Mouse (Mus musculus) kidney, adult 9 months (tissue): Measurements from ENCODE around the gene Unc80.

ENCODE experiments used
- DNase-seq: peaks from one replicate; pipeline ENCODE4 v3.0.0; 2022

Gene Unc80

DNA sequence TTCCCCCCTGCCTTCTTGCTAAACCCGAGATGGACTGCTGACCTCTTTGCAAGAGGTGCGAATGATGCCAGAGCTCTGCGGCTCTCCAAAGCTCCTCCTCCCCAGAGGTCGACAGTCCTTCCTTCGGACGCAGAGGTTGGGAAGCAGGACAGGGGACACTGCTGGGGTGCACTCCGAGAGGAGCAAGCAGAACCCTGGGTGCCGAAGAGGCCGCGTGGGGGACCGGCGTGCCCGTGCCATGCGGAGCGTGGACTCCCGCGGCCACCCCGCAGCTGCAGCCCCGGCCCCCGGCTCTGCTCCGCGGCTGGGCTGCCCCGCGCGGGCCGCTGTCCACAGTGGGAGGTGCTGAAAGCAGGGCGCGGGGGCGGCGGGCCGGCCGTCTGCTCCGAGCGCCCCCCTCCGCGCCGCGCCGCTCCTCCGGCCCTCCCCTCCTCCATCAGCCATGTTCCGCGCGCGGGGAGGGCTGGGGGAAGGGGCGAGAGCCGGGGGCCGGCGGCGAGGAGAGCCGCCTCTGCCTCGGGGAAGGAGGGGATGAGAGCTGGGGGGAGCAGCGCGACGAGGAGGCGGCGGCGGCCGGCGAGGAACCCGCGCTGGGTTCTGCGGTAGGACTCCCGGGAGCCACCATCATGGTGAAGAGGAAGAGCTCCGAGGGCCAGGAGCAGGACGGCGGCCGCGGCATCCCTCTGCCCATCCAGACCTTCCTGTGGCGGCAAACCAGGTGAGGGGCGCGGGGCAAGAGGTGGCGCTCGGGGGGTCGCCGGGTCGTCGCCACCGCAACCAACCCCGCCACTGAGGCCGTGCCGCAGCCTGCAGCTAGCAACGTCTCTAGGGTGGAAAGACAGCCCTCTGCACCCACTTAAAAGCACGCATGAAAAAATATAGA, at the start of gene Unc80:
Gene Unc80 (plus strand): TSS at position 547 of the 883 bp plus-strand sequence.
- peak; percentile 1 for DNase-seq

DNA sequence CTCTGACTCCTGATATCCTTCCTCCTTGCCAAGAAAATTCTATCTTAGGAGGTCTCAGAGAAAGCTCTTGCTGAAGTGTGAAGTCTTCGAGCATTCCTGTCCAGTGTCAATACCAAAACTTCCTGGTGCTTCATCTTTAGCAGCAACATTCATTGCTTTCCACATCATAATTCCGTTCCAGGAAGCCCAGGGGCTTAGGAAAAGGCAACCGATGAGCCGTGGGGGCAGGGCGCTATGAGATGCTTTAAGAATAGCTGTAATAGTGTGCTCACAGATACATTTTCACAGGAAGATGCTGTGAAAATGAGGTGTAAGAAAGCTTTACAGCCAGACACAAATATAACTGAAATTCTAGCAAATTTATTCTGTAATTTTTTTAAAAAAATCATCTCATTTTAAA, 42.1 kb upstream of the Unc80 start:
- DNase-seq: no peak

DNA sequence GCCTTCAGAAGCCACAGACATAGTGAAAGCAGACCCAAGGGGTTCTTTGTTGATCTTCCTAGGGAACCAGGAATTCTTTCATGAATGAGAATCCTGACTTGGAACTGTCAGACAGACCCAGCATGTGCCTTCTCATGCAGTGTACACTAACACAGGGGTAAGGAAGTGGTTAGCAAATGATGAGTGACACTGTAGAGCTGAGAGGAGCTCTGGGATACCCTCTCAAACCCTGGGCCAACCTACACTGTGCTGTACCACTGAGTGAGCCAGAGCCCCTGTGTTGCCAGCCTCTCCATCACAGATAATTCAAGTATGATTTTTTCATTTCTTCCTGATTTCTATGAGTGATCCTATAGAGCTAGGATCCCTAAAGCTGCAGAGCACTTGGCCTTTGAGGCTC, 37.2 kb upstream of the Unc80 start:
- DNase-seq: no peak

DNA sequence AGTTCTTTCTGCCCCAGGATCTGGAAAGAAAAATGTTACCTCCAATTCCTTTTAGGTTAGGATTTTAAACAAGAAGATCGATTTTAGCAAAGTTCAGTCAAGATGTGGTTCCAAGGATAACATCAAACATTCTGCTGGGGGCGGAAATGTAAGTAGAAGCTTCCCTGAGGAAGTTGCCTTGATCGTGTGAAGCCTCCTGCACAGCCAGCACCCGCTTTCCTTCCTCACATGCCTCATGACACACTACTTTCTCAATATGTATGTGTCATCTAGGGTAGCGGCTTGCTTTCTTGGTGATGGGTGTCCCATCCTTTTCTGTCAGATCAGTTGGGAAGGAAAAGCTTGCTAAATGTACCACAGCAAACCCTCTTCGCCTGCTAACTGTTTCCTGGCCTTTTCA, 36.7 kb upstream of the Unc80 start:
- DNase-seq: no peak

DNA sequence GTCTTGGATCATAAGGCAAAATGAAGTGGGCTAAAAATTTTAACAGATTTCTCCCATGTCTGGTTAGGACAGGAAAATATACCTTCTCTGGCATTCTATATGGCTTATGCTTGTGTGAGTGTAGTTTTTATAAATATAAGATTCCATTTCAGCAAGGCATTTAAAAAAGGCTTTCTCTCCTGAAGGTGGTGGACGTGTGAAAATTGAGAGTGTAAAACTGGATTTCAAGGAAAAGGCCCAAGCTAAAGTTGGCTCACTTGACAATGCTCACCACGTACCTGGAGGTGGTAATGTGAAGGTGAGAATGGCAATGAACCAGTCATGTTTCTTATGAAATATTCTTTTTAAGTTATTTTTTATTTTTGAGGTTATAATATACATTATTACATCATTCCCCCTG, 30.1 kb upstream of the Unc80 start:
- DNase-seq: no peak

DNA sequence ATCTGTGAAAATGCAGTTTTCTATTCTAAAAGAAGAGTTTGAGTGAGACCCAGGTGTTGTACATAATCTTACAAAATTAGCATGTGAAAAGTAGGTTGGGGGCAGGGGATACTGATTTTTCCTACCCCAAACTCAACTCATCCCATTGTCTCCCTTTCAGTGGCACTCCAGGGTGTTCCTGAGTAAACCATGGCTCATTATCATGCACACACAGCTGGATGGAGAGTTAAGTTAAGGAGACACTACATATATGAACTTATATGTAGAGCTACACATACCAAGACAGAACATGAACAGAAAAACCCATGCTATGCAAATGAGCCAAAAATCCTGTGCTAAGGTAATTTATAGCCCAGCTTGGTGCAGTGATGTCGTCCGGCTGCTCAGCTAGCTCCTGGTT, 25.2 kb upstream of the Unc80 start:
- no peak for DNase-seq

DNA sequence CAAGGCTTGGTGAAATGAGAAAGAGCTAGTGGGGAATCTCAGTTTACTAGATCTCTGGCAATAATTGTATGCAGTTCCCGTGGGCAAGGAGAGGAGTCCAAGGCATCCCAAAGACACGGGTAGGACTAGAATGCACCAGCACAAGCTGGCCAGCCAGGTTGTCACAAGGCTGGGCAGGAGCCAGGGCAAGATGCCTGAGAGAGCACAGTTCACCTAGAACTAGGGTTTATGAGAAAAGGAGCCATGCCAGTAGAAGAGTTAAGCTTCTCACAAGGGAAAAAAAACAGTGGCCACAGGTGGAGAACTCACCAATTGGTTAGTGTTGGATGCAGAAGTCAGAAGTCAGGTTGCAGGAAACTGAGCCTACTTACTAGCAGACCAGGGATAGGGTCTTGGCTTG, 18.7 kb upstream of the Unc80 start:
- no peak for DNase-seq

DNA sequence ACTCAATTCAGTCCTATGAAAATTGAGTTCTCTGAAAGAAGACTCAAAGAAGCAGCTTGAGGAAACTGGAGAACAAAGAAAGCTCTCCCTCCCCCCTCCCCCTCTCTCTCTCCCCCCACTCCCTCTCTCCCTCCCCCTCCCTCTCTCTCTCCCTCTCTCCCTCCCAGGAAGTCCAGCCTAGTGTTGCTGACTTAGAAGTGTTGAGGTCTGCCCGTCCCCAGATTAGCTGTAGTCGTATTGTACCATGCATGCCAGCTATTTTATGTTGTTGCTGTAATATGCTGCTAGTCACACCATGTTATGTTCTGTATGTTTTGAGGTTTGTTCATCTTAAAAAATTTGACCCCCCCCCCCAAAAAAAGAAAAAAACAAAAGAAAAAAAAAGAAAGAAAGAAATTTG, 11.6 kb upstream of the Unc80 start:
- no peak for DNase-seq

DNA sequence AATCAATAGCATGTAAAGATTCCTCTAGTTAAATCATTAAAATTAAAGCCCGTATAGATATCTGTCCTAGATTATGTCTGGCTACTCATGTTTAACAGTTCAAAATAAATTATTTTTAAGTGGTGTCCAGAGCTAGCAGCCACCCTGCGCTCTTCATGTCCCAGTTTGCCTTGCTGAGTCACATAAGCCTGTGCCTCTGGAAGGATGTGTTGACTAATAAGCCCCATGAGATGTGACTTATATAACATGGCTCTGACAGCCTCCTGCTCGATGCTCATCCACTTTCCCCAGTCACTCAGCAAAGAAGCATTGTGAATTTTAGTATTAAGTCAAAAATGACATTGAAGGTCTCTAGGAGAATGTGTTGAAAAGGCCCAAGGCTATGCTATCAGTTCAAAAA, 10.4 kb upstream of the Unc80 start:
- DNase-seq: no peak

DNA sequence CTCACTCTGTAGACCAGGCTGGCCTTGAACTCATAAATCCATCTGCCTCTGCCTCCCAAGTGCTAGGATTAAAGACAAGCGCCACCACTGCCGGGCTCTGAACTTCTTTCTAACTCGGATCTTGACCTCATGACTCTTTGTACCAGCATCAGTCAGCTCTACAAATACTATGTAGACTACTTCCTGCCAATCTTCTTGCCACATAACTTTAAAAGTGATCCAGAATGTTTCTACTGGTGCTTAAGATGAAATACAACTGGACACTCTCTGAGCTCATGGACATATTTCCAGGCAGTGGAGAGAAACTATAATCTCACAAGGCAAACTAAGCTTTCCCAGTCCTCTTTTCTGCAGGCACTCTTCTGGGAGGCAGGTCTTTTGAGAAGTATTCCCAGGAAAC, 8.8 kb upstream of the Unc80 start:
- DNase-seq: no peak

DNA sequence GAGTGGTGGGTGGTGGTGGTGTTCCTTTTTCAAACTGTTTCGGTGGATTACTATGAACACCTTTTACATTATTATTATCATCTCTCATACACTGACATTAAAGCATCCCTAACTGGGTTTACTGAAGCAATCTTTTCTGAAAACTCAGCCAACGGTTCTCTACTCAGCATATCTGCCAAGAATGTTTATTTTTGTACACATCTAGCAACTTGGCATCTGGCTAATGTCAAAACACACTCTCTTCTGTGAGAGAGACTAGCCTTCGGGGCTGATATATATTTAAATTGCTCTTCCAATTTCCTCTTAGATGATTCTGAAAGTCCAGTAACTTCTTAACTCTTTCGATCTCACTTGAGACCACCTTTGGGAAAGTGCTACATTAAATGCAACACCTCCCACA, 7.3 kb upstream of the Unc80 start:
- DNase-seq: no peak

DNA sequence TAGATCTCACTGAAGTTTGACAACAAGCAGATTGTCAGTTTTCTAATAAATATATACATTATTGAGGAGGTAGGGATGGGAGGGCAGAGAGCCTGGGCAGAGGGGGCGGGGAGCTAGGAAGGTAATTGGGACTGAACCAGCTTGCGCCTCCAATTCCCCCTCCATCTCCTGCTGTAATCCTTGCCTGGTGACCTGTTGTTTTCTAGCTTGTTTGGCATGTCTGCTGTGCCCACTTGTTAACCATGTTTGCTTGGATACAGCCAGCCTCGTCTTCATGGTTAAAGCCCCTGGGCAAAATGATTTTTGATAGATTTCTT, 495 bp downstream of the Unc80 start:
- no peak for DNase-seq

DNA sequence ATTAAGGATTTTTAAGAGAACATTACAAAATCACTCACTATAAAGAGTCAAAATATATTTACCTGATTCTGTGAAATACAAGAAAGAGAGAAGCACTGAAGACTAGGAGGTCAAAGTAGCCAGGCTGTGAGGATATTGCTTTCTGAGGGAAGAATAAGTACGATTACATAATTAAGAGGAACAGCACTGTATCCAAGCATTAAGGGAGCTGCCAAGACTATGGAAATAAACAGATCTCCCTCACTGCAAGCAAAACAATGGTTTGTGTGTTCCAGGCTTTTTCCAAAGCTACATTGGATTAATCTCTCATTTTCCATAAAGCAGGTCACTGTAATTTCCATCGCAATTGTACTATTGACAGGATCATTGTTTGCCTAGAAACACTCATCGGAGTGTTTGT, 14.6 kb downstream of the Unc80 start:
- DNase-seq: no peak

DNA sequence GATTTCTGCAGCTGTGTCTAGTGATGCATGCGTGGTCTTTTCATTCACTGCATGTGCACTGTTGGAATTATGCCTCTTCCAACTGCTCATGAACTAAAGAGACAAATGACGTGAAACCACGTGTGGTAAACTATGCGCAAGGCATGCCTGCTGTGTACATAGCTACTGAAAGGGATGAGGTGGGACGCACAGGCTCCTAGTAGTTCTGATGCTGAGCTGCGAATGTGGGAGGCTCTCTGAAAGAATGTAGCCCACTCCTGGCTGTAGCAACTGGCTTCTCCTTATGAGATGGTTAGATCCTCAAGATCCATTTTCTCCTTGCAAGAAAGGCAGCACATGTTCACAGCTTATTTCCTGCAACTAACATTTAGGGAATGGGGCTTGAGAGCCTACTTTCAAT, 24.9 kb downstream of the Unc80 start:
- no peak for DNase-seq

DNA sequence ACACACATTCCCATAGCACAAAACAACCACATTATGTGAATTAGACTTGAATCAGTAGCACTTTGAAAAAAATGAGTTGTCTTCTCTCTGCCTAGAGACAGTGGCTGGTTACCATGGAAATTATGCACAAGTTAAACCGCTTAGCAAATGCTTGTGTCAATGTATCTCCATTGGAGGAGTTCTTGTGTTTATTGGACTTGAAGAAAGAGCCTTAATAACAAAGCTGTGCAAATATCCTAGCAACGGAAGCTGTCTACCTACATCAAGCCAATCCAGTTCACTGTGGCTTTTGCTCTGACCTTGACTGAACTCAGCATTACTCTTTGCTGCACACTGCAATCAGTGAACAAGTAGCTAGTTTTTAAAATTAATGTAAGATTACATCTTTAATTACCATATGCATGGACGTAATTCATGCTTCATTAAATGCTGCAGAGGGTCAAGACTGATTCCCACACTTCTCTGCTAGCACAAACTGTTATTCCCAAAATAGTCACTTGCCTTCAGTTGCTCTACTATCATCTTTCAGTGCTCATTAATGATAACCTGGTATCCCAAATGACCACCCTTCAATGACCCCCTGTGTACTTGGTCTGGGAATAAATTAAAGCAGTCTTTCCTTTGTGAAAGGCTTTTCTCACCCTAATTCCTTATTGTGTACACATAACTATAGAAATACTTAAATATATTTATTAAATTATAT, 27.3 kb downstream of the Unc80 start:
- peak; percentile 1 for DNase-seq

DNA sequence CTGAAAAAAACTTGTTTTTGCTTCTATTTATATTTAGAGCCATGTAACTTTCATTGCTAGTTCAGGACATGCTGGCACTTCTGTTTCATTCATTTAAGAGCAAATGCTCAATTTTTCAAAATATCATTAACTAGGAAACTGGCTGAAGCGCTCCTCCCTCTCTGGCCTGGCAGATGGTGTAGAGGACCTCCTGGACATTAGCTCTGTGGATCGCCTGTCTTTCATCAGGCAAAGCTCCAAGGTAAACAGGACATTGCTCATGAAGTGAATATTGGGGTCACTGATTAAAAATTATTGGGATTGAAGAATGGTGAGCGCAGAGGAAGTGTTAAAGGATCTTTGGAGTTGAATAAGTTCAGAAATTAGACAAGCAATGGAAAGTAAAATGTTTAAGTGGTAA, 82.6 kb downstream of the Unc80 start:
- DNase-seq: no peak

DNA sequence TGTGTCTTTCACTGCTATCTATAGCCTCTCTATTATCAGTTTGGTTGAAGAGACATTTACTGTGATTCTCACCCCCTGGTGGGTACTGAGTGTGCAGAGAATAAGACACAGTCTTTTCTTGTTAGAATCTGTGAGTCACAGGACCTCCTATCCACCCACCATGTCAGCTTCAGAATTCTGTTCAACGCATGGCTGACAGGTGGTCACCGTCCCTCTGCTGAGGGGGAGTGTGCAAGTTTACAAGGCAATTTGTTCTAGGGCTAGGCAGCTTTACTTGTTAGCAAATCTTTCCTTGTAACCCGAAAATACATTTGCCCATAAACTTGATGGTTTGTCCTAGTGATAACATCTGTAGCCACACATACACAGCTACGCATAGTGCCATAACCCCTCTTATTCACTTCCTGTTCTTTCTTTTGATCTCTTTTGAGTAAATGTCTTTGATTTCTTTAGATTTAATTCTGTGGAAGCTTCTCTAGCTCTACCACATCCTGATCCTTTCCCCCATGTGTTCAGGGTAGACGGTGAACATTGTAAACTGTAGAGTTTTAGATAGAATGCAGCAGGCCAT, 84.3 kb downstream of the Unc80 start:
- DNase-seq: no peak

DNA sequence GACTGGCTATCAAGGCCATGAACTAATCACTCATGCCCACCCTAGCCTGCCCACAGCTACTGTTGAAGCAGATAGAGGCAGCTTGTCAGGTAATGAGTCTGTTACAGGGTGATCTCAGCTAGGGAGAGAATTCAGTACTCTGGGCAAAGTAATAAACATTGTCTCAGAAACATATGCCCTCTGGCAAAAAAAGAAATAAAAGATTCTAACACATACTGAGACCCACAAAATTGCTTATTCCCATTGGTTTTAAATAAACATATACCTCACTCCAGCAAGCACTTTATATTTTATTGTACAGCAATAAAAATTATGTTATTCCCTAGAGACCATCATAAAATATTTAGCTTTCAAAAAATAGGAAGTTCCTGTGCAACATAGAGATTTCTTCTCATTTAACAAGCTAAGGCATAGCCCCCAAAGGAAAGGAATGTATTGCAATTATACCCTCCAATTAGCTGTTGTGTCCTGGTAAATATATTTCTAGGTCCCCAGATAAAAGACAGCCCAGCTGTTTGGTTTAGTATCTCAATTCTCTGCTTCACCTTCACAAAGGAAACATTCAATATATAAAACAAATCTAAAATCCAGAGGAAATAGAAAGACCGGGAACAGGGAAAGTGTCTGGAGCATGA, 93.6 kb downstream of the Unc80 start:
- DNase-seq: no peak

DNA sequence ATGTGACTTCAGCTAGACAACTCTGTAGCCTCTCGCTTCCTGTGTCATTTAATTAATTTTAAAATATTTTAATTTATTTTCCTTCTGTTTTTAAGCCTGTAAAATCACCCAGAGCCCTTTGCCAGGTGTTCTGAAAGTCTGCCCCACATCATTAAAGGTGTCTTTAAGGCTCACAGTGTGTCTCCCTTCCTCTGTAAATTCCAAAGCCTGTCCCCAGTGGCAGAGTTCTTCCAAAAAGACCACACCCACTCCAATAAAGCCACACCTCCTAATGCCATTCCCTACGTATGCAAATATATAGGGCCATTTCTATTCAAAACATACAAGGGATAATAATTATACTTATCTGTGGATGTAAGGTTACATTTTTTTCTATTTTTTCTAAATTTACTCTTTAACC, 94.2 kb downstream of the Unc80 start:
- no peak for DNase-seq

DNA sequence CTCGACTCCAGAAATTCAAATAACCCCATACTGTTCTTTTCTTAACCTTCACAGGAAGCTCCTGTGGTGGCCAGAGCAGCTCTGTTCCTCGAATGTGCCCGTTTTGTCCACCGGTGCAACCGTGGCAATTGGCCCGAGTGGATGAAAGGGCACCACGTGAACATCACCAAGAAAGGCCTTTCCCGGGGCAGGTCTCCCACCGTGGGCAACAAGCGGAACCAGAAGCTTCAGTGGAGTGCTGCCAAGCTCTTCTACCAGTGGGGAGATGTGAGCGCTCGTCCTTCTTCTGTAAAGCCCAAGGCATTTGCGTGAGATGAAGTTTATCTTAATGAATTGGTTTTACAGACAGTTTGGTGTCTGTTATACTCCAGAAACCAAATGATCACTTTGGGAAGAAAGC, 101.6 kb downstream of the Unc80 start:
- DNase-seq: no peak

DNA sequence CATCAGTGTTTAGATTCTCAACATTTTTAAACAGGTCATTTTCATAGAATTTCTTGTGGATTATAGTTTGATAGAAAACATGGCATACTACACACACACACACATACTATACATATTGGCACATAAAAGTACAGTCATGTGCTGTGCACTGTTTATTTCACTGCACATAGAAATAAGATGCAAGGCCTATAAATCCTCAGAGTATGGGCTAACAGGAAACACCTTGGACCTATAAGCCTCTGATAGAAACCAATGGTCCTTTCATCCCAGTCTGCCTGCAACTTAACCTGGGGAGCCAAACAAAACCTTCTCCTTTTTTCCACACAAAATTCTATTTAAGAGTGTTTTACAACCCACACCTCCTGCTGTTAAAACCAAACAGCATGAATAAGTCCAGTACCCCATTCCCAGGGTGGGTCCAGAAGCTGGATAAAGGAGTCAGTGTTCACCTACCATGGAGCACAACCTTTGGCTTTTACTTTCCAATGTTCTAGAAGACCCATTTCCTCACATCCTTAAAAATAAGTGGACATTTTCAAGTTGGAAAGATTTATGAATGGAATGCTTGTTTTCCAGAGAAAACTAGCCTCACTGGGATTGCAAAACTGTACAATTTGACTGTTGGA, 129.1 kb downstream of the Unc80 start:
- no peak for DNase-seq

DNA sequence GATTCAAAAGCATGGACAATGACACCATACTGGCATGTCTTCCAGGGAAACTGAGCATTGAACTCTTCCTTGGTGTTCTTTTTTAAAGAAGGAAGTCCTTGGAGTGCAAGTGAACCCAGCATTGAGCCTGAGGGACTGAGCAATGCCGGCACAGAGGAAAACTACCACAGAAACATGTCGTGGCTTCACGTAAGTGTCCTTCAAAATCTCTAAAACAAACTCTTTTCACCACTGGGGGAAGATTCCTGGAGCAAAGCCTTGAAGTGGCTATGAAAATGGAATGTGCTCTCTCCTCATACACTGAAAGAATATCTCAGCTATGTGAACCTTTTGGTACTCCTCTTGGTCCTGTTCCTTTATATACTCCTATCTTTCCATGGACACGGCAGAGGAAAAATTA, 140.1 kb downstream of the Unc80 start:
- no peak for DNase-seq

DNA sequence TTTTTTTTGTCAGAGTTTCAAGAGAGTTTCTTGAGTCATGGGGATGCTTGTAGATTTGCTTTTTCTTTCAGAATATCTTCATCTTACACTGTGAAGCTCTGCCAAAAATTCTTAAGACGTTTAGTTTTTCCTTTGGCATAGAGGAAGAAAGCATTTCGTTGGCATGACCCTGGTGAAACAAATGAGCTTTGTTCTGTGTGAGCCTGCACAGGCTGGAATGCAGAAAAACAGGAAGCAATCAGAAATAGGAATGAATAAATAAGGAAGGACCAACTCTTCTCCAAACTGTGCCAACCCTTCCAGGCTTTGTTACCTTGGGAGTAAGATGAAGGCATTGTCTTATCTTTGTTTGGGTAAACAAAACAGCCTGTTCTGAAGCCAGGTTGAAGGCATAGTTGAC, 149.0 kb downstream of the Unc80 start:
- no peak for DNase-seq

DNA sequence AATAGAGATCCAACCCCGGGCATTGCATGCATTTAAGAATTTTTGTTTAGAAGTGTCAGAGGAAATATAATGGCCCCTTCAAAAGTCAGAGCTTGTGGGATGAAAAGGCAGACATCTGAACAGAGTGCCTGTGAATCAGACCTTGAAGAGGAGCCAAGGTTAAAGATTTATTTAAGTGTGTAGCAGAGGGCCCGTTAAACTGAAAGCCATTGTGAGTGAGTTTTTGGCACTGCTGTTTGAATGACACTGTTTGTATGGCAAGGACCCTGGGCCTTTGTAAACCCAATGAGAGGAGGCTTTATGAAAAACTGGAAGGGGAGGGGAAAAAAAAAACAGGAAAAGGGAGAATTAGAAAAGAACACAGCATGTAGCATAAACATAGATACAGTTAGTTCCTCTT, 170.0 kb downstream of the Unc80 start:
- DNase-seq: no peak
